Mouse (Mus musculus) C2C12 (cell line): Measurements from ENCODE around the gene BC005624.

ENCODE experiments used
- CEBPB ChIP-seq: IDR thresholded peaks from one replicate; pipeline ENCODE4 v1.6.1; 2011; ENCODE audit warnings: low read depth, mild to moderate bottlenecking, control low read depth, moderate library complexity
- CTCF ChIP-seq: IDR thresholded peaks from one replicate; pipeline ENCODE4 v1.5.1; 2011; ENCODE audit not compliant: control insufficient read depth, insufficient read depth, insufficient read length
- MAX ChIP-seq: IDR thresholded peaks from one replicate; pipeline ENCODE4 v1.6.1; 2011; ENCODE audit warnings: mild to moderate bottlenecking, control low read depth
- USF1 ChIP-seq: IDR thresholded peaks from one replicate; pipeline ENCODE4 v1.6.1; 2011; ENCODE audit warnings: low read depth, mild to moderate bottlenecking, control low read depth, moderate library complexity

DNA sequence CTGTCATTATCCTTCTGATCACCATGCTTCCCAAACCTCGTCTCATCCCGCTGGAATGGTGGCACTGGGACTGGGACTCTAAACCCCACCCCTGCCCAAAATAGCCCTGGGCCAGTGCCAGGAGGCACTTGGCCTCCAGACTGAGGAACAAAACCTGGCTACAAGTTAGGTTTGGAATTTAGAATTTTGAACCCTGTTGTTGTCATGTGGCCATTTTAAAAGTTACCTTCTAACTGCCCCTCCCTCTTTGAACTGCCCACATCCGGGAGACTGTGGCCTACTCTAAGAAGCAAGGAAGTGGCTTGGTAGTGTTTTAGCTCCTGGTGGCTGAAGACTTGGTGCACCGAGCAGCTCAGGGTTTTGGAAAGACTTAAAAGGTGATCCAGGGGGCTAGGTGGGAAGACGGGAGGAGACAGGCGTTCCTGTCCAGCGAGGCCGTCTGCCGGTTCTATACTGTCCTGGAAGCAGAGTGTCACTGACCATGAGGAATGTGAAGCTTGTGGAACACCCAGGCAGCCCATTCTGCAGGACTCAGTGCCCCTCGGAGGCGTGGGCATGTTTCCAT, 13.5 kb upstream of the BC005624 start:
- TF ChIP-seq CTCF, result no peak
- TF ChIP-seq MAX, result no peak
- TF ChIP-seq USF1, result peak; percentile 31
- no peak for TF ChIP-seq CEBPB
